Mouse (Mus musculus) adrenal gland (tissue): ENCODE data around the gene Utp20.

Source experiments
- intact Hi-C: fragments of 180-260 bp; cut with DNase I; formaldehyde crosslinking; loops from one replicate; pipeline ENCODE4 v1.15.1; 2025
- long read RNA-seq, 2 experiments: library from polyadenylated mRNA; unstranded; transcript quantifications; one replicate each; pipeline ENCODE4 v2.0.0; 2020; ENCODE audit warnings: borderline replicate concordance in 1 of 2; ENCODE audit not compliant: insufficient replicate concordance in 1 of 2

Utp20 gene
- long read RNA-seq, experiment 1, partial matches to known transcripts = 6 of 6 reads
- long read RNA-seq, experiment 1, other reads (novel, unspliced or antisense) = 0 of 6 reads
- long read RNA-seq, experiment 2, partial matches to known transcripts = 7 of 10 reads
- long read RNA-seq, experiment 2, other reads (novel, unspliced or antisense) = 3 of 10 reads

DNA sequence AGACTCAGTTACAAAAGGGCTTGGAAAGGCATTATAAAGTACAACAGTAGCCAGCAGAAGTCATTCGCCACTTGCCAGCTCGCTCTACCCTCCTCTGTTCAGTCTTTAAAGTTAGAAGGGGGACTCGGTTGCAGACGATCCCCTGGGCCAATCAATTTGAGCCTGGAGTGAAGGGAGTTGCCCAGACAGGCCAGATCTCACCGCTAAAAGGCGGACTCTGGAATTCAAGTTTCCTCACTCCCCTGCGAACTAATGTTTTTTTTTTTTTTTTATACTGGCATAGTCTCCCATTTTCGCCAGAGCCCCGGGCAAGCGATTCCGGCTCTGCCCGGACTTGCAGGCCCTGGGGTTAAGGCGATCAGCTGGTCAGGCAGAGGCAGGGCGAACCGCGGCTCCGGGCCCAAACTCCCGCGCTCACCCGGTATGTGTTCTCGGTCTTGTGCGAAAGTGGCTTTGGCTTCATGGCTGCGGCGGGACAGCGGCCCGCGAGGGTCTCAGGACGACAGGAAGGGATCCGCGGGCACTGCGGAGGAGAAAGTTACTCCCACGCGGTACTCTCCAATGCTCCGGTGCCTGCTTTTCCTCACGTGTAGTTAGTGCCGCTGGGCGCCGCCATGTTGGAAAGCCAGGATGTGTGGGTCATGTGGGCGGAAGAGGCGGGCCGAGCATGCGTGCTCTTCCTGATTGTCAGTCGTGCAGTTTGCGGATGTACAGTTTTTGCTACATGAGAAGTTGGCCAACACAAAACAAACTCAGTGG is at the start of gene Utp20:
Gene Utp20, minus strand, starts transcription at position 617 of the 759 bp plus-strand sequence.
- intact Hi-C loops = loop anchor here (10.0 kb wide), 1 partner anchor 158 kb away; no protein-coding TSS in a partner anchor

DNA sequence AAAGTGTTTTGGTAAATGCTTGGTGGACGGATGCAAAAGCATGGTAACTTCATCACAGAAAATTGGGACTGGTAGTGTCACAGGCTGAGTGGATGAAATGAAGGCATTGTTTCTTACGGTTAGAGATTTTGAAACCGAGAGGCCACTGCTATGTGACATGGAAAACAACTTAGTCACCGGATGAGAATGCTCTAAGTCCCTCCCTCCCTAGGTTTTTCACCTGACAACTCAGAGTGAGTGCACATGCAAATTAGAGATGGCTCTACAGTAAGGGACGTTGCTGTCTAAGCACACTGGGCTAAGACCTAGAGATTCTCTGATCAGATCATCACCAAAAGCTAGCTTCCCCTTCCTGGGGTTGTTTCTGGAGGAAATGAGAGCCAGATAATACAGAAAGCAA is 48.3 kb upstream of the Utp20 start:
- intact Hi-C loops = no loop called here

DNA sequence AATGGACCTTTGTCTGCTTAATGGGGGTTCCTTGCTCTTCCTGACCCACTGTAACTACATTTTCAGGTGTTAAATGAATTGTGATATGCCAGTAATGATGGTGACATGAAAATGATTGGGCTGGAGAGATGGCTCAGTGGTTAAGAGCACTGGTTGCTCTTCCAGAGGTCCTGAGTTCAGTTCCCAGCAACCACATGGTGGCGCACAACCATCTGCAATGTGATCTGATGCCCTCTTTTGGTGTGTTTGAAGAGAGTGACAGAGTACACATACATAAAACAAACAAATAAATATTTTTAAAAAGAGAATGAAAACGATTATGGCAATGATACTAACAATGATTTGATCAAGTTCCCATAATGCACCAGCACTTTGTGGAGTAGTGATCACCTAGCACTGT is 39.4 kb upstream of the Utp20 start:
- intact Hi-C loops = loop anchor here (10.0 kb wide), 1 partner anchor 119 kb away; no protein-coding TSS in a partner anchor

DNA sequence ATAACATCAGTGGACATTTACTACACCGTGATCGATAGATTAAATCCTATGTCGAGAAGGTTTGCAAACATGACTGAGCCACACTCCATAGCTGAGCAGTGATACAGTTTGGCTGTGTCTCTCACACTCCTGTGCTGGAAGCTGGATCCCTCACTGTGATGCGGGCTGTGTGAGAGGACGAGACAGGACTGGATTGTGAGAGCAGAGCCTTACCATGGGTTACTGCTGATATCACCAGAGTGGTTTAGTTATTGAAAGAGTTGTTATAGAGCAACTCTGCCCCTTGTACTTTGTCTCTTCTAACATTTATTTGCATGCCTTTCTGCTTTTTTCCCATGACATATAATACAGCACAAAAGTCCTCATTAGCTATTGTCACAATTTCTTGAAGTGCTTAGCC is 35.7 kb upstream of the Utp20 start:
- intact Hi-C loops = loop anchor here (10.0 kb wide), 1 partner anchor 123 kb away; no protein-coding TSS in a partner anchor

DNA sequence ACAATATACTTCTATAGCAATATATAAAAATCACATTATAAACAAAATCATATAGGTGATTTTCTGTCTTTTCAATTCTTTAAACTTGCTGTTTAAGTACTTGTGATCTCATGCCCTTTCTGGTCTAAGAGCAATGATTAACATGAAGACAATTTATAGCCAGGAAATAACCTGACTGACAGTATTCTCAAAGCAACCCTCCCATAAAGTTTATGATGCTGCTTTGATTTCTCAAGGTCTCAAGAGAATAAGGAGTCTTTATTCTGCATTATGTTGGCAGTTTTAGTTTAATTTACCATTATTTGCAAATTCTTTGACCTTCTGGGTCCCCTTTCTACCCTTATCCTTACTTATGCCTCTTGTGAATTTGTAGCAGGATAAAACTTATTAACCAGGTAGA is 34.8 kb upstream of the Utp20 start:
- intact Hi-C loops = loop anchor here (10.0 kb wide), 1 partner anchor 123 kb away; no protein-coding TSS in a partner anchor

DNA sequence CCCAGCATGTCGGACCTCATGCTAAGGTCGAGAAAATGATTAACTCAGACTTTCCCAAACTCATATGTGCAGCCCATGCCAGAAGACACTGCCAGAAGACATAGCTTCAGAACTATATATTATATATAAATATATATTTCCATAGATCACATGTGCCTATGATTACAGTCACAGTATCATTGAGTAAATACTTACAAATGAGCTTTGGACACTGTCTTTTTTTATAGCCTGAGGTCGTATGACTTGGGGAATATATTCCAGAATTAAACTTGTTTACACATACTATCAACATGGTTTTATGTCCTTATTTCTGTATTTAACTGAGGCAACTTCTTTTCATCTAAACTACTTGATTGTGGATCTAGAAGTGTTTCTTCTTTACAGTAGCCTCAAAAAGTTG is 34.3 kb upstream of the Utp20 start:
- intact Hi-C loops = loop anchor here (10.0 kb wide), 1 partner anchor 124 kb away; no protein-coding TSS in a partner anchor

DNA sequence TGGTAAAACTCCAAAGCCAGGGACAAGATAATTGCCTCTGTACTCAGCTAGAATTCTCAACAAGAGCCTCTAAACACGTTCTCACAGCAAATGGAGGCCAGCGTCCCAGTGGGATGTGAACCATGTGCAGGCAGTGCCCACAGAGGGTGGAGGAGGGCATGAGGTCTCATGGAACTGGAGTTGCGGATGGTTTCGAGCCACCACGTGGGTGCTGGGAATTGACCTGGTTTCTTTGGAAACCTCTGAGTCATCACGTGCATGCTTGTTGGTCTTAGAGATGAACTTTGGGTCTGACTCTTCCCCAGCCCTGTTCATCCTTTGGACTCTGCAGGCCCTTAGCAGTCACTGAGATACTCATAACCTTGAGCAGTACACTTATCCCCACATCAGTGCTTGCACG is 26.7 kb upstream of the Utp20 start:
- intact Hi-C loops = no loop called here

DNA sequence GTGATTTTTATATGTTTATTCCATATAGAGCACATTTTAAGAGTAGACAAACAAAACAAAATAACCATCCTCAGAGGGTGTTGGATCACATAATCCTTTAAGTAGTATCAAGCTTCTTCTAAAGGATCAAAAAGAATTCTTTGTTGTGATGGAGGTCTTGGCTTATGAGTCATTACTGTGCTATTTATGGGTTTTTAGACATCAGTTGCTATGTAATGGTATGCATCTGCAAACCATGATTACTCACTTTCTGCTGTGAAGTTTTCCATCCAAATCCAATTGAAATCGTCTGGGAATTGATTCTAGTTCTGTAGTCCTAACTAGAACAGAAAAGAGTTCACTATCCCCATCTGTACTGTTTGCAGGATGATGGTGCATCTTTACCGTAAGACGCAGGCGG is 23.4 kb upstream of the Utp20 start:
- intact Hi-C loops = no loop called here

DNA sequence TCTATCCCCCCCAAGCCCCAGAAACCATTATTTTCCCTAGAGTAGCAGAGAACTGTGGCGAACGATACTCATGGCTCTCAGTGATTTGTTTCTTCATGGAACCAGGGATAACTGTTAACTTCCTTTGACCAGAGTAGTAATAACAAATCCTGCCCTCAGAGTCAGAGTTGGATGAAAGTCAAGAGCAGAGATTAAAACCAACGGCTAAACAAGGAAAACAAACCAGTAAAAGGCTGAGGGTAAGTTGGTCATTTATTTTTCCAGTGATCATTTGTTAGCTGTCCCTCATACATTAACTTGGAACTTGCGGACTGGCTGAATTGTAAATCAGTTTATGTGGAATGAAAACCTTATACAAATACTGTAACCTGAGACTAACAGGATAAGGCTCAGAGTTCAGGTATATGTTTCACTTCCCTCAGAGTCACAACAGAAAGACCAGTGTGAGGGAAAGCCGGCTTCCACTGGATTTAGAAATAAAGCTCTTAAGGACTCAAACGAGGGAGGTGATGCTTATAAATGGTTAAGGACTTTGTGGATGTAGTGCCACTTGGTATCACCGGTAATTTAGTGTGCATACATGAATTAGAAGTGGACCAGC is 22.4 kb upstream of the Utp20 start:
- intact Hi-C loops = no loop called here

DNA sequence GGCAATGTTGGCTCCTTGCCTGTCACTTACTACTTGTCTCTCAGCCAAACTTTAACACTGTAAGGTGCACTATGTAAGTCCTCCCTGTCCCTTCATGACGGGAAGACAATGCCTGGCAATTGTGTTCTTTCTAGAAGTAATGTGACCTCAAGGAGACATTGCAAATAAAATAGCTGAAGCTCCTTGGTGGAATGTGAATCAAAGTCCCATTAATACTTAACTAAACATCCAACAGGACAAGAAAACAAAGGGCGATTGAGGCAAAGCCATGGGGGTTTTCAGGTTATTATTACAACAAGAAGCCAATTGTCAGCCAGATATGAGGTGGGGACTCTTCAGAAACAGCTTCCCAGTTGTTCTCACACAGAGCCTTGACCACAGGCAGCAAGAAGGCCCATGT is 7.6 kb upstream of the Utp20 start:
- intact Hi-C loops = no loop called here

DNA sequence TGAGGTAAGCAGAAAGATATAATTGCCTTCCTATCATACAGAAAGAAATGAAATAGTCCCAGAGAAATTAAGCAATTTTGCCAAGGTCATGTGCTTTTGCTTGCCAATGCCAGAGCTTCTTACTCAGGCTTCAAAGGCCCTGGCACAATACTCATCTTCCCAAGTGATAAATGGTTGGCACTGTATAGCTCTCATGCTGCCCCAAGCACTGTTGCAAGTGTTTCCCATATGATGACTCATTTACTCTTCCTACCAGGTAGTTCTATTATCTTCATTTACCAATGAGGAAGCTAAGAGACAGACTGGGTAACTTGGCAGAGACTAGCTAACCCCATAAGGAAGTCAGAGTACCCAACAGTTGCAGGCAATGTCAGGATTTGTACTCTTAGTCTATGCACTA is 1.8 kb upstream of the Utp20 start:
- intact Hi-C loops = loop anchor here (10.0 kb wide), 1 partner anchor 156 kb away; no protein-coding TSS in a partner anchor

DNA sequence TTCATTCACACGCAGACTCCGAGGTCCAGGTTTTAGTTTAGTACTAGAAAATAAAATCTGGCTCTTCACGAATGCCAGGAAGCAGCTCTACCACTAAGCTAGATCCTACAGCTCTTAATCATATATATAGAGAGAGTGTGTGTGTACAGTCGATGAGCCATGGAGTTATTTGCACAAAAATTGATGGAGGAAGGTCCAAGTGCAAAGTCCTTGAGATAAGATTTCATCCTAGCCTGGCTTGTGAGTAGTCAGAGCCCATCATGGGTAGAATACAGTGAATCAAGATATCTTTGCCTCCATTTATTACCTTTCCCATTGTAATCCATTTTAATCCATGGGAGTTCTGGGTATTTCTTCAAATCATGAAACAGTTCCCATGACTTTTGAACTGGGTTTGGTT is 992 bp upstream of the Utp20 start:
- intact Hi-C loops = loop anchor here (10.0 kb wide), 1 partner anchor 157 kb away; no protein-coding TSS in a partner anchor

DNA sequence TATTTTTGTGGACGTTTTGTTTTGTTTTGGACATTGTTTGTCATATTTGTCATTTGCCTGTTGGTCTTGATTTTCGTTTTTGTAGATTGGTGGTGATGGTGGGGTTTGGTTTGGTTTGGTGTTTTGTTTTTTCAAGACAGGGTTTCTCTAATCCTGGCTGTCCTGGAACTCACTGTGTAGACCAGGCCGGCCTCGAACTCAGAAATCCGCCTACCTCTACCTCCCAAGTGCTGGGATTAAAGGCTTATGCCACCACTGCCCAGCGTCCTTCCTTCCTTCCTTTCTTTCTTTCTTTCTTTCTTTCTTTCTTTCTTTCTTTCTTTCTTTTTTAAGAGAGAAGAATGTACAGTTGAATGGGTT is 323 bp upstream of the Utp20 start:
- intact Hi-C loops = loop anchor here (10.0 kb wide), 1 partner anchor 158 kb away; no protein-coding TSS in a partner anchor

DNA sequence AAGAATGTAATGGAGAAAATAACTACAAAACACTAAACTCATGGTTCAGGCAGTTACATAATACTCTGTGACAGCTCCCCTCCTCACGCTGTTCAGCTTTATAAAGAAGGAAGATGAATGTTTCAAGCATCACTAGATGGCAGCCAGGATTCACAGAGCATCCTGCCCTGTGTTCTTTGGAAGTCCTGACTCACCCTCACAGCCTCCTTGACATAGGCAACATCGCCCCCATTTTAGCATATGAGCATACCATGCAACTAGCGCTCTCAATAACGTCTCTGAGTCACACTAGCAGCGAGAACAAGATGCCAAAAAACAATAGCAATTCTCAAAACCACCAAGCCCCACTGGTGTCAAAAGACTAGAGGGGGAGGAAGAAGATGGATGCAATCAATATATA is 9.3 kb downstream of the Utp20 start:
- intact Hi-C loops = loop anchor here (10.0 kb wide), 1 partner anchor 63 kb away; no protein-coding TSS in a partner anchor

DNA sequence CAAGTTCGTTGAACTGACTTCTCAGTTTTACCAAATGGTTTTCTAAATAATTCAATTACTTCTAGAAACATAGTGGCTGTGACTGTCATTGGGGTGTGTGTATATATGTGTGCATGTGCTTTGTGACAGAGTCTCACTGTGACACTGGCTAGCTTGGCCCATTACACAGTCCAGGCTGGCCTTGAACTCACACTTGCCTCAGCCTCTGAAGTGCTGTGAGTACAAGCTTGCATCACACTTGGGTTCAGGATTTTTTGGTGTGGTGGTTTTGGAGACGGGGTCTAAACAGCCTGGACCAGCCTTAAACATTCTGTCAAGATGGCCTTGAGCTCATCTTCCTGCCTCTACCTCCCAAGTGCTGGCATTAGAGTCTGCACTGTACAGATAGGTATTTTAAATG is 11.3 kb downstream of the Utp20 start:
- intact Hi-C loops = loop anchor here (10.0 kb wide), 1 partner anchor 60 kb away; no protein-coding TSS in a partner anchor

DNA sequence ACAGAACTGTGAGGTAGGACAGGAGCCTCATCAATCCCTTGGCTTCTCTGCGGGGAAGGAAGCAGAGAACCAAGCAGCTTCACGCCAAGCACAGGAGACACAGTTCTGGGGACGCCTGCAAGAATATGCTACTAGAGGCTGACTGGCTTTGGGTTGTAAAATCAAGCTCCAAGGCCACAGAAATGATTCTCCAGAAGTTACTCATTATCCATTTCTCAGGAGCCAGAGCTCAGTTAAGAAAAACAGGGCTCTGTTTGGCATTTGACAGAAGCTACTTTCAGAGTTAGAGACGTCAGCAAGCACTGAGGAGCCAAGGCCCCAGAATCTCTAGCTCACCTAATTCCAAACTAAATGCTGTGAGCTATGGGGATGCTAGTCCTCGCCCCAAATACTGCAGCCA is 14.9 kb downstream of the Utp20 start:
- intact Hi-C loops = loop anchor here (10.0 kb wide), 1 partner anchor 57 kb away; no protein-coding TSS in a partner anchor

DNA sequence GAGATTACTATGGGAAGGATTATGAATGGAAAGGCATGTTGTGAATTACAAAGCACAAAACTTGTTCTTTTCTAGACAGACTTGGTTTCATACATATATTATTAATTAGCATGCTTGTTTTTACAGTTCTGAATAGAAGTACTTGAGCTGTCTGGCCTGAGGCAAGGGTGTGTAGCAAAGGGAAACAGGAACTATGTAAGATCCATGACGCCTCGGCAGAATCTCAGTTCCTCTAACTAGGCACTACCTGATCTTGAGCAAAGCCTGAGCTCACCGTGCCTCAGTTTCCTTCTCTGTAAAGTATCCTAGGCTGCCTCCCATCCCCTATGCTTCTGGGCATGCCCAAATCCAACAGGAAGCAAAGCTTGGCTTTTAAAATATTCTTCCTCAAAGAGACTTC is 24.4 kb downstream of the Utp20 start:
- intact Hi-C loops = no loop called here

DNA sequence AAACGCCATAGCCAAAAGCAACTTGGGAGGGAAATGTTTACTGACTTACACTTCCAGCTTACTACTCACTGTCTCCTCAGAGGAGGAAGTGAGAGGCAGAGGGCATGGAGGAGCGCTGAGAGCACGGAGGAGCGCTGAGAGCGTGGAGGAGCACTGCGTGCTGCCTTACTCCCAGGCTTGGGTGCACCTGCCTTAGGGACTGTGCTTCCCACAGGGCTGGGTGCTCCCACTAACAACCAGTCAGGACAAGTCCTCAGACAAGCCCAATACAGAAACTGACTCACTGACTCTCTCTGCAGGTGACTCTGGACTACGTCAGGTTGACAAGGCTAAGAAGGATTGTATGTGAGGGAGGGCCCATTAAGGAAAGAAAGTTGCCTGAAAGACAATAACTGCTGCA is 27.2 kb downstream of the Utp20 start:
- intact Hi-C loops = no loop called here

DNA sequence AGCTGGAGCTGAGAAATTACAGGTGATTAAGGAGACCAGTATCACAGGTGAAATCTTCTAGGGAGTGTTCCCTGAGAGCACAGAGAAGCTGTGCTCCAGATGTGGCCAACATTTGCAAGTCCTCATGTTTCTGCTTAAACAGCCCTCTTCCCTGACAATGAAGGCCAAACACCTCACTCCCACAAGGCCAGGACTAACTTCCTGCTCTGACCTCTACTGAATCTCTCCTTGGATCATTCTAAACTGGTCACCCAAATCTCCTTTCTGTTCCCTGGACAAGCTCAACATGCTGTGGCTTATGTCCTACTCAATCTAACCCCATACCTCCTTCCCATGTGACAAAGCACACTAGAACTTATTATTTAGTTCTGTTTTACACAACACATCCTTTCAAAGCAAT is 29.2 kb downstream of the Utp20 start:
- intact Hi-C loops = no loop called here

DNA sequence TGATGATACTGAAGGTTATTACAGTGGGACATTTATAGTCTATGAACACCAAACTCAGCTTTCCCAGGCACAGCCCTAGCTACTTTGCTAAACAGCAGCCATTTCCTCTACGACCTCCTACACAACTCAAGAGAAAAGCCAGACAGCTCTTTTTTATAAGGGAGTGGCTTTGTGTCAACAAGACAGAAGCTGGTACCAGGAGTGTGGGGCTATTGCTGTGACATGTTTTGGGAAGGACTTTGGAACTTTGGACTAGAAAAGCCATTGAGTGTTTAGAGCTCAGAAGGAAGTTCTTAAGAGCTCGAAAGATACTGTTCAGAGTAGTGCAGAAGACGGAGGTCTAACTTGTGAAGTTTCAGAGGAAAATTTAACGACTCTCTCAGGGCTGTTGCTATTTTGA is 29.7 kb downstream of the Utp20 start:
- intact Hi-C loops = no loop called here

DNA sequence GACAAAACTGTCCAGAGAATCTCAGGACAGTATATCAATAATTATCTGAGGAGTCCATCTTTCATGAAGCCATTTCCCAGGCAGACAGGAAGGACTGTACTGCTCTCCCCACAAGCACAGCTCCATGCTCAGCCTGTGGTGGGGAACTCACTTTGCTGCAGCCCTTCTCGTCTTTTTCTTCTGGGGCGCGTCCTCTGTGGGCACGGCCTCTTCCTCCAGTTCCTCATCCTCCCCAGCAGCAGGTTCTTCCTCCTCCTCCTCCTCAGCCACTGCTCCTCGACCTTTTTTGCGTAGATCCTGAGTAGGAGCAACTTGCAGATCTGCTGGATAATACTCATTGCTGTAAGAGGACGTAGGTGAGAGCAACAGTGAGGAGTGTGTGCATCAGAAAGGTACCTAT is 31.4 kb downstream of the Utp20 start:
- intact Hi-C loops = no loop called here

DNA sequence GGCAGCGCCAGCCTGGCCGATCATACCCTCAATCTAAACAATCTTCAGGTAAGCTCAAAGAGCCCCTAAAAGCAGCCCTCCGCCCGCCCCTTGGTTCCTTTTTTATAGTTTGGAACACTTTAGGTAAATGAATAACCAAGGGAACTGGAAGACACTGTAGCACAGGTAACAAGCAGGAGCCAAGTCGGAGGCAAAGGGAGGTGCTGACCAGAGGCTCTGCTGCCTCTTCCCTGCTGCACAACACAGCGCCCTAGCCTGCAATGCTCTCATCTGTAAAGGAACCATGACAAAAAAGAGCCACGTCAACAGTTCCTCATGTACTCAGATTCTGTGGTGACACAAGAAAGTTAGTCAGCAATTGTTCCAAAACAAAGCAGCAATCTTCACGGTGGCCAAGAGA is 32.0 kb downstream of the Utp20 start:
- intact Hi-C loops = no loop called here
